Mouse (Mus musculus): ENCODE results near the gene Senp5. TPM values are rescaled to one million over a fixed set of nuclear protein-coding genes. Genes with fewer than 3 reads are reported as not detected.
A peak's percentile ranks its signal among the peaks of the same experiment; 100 is the strongest.
"Not testable (repeated sequence)": the region's sequence is repeated elsewhere in the genome, so short reads cannot be mapped to it uniquely, and the experiment has no call there.

Gene Senp5
- 10 to 100 TPM; 11.1 to 12.7 (median 12.3) TPM for polyA plus RNA-seq (2017; shearing (Covaris generic))

DNA sequence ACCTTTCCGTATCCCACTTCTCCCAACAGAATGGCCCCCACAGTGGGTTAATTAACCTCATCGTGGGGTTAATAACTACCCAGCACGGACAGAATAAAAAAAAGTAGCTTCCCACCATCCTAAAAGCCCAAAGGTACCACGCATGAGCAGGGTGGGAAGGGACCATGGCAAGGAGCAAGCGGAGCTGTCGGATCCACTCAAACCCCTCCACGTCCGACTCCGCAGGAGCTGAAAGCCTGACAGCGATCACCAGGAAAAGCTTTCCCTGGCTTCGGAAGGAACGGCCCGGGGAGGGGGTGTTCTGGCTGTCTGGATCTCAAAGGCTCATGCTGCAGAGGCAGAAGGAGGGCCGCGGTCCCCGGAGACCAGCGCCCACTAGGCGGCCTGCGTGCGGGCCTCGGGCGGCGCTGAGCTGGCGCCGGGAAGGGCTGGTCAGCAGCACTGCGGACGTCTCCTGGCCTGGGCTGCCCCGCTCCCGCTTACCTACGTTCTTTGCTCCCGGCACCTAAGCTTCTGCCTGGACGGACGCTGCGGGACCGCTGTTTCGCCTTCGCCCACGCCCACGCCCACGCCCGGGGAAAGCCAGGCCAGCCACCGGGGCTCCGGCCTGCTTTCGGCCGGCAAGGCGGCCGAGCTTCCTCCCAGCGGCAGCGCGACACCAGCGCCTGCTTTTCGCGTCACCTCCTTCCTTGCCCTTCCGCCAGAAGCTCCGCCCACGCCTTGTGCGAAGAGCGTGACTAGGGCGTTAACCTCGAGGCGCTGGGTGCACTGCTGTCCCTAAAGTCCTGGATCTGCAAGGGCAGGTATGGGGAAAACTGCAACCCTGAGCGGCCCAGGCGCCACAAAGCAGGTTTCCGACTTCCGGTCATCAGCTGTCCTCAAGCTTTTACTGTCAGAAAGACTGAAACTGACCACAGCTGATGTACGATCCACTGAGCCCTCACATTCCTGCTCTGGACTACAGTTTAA is at the start of gene Senp5:
Gene Senp5, minus strand, starts transcription at position 779 of the 969 bp plus-strand sequence.
- peak; percentile 99 for ATAC-seq

DNA sequence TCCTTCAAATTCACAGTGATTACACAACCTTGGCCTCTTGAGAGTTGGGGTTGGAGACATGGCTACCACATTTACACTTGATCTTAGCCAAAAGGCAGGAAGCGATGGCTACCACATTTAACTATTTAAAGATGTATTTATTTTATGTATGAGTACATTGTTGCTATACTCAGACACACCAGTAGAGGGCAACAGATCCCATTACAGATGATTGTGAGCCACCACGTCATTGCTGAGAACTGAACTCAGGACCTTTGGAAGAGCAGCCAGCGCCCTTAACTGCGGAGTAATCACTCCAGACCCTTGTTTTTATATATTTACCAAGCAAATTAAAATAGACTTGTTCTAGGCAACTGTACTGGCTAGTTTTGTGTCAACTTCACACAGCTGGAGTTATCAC is 39.3 kb upstream of the Senp5 start:
- ATAC-seq, result no peak

DNA sequence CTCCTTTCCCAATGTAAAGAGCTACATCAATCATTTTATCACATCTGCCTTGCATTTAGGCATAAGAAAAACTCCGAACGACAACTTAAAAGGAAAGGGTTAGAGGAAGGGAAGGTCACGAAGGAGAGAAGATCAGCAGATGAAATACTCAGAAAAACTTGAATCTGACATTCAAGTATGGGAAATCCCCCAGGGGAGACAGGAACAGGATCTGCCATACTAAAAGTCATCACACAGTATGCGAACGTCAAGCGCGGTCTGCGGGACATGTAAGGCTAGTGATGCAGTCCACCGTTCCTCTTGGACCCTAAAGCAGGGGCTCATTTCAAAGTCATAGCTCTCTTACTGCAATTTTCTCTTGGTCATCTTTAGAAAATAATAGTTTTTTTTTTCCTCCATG is 16.6 kb upstream of the Senp5 start:
- ATAC-seq, result peak; percentile 76

- ATAC-seq, result no peak
These were observed 7.2 kb upstream of the Senp5 start for GRCm38 (mm10) chr16:32010330-32010729.

DNA sequence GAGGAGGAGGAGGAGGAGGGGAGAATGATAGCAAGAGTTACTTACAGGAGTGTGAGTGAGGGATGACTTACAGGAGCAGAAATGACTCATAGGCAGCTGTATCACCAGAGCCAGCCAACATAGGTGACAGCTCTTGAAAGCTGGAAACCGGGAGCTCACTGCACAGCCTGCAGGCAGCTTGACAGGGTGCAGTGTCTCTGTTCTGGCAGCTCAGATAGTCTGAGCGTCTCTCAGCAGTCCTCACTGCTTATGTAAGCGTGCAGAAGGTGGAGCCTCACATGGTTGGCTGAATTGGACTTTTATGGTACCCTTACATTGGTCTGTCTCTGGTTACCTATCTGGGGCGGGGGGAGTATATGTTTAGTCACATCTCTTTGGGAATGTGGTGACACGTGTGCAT is 6.8 kb upstream of the Senp5 start:
- no peak for ATAC-seq

DNA sequence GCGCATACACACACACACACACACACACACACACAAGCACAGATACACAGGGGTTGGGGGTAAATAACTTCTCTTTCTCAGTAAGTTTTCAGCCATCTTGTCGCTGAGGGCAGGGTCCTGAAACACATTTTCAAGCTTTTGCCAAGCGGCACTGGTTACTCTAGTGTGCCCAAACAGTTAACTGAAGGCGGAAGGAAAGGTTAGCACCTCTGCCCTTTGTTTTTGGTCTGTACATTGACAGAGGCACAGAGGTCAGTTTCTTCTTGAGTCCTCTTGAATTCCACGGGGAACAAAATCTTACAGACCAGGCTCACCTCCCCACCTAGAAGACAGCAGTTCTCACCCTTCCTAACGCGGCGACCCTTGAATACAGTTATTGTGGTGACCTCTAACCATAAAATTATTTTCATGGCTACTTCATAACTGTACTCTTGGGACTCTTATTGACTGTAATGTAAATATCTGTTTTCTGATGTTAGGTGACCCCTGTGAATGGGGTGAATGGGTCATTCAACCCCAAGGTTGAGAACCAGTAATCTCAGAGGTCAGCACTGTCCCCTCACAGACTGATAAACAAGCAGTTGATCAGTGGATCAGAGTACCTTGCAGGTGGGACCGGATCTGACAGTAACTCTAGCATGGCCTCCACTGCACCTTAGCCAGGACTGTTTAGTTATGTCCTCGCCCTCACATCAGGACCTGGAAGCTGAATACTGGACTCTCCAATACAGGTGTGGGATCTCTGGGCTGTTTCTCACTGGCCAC is 5.6 kb upstream of the Senp5 start:
- no peak for ATAC-seq

- no peak for ATAC-seq
These were observed 1.6 kb upstream of the Senp5 start for GRCm38 (mm10) chr16:32004731-32005130.

DNA sequence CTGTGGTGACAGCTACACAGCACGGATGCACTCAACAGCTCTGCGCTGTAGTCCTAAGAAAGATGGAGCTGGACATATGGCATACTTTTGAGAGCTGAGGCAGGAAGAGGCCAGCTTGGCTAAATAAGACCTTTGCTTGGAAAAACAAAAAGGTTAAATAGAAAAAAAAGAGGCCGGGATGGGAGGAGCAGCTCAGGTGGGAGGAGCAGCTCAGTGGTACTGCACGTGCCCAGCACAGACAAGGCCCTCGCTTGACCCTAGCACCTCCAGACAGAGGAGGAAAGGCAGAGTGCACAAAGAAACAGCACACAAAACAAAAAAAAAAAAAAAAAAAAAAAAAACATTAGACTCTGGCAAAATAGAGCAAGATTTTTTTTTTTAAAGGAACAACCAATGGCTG is 6.7 kb downstream of the Senp5 start:
- no peak for ATAC-seq

- ATAC-seq, result no peak
These were observed 9.1 kb downstream of the Senp5 start for GRCm38 (mm10) chr16:31993946-31994345.

DNA sequence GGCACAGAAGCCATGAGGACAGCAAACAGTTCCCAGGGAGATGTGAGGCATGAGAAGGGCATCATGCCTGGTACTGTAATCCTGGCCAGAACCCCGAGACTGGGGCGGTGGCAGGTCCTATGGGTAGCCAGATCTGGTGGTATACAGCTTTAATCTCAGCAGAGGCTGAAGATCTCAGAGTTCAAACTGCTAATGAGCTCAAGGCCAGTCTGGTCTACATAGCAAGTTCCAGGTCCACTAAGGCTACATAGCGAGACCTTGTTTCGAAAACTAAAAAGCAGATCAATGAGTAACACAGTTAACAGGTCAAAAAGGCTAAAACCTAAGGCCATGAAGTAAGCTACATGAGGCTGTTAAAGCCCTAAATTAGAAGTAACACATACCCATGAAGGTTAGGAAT is 9.9 kb downstream of the Senp5 start:
- no peak for ATAC-seq

DNA sequence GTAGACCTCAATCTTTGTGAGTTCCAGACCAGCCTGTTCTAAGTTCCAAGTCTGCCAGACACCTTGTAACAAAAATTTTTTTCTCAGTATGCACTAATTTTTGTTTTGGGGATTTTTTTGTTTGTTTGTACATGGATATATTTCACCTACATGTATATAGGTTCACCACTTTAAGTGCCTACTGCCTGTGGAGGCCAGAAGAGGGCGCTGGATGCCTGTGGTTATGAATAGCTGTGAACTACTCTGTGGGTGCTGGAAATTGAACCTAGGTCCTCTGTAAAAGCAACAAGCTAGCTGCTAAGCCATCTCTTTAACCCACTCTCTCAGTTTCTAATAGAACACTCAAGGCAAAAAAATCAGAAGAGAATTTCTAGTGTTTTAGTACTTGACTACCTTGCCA is 11.0 kb downstream of the Senp5 start:
- ATAC-seq, result no peak

- no peak for ATAC-seq
These were observed 22.1 kb downstream of the Senp5 start for GRCm38 (mm10) chr16:31980946-31981345.

DNA sequence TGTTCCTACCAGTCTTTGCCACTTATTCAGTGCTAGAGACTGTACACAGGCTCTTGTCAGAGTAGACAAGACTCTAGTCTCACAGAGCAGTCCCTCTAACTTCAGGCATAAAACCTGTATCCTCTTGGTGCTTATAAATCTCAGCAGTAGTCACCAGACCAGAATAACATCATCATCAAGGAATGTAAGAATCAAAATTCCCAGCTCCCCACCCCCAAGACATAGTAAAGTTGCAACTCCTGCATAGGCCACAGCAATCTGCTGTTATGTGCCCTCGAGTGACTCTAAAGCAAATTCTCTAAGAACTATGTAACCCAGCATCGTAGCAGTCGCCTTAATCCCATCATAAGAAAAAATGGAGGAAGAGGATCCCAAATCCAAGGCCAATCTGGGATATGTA is 23.6 kb downstream of the Senp5 start:
- no peak for ATAC-seq

DNA sequence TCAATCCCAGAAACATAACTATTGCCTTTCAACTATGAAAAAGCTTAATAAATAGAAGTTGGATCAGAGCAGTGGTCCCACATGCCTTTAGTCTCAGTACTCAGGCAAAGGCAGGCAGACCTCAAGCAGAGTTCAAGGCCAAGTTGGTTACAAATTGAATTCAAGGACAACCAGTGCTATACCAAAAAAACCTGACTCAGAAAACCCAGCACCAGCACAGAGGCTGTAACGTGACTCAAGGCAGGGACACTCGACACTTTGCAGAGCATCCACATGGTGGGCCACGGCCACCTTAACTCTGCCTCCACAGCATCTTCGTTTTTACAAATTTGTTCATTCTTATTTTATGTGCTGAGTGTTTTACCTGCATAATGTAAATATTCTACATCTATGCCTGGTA is 27.8 kb downstream of the Senp5 start:
- ATAC-seq, result no peak

- no peak for ATAC-seq
These were observed 39.9 kb downstream of the Senp5 start for GRCm38 (mm10) chr16:31963224-31963623.

DNA sequence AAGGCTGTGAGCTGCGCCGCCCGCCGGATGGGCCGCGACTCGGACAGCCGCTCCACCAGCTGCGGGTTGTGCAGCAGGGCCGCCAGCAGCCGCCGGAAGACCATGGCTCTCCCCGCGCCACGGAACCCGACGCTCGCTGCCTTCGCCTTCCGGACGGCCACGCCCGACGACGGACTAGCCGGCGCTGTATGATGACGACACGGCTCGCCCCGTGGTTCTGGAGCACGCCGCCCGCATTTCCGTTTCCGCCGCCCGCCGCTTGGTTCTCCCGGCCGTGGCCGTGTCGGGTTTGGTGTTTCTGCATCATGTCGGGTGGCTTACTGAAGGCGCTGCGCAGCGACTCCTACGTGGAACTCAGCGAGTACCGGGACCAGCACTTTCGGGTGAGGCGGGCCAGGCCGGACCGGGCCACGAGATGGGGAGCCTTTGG is 54.7 kb downstream of the Senp5 start, which contains the start of the genes 0610012G03Rik and Ncbp2:
Gene 0610012G03Rik, minus strand, starts transcription at position 150 of the 430 bp plus-strand sequence.
Gene Ncbp2, plus strand, starts transcription at position 169 of the 430 bp plus-strand sequence.
- peak; percentile 83 for ATAC-seq

- ATAC-seq, result peak; percentile 46
These were observed 55.2 kb downstream of the Senp5 start for GRCm38 (mm10) chr16:31947901-31948316.

GRCm38 (mm10) chr16:31947333-31947732 is 55.8 kb downstream of the Senp5 start:
- ATAC-seq, result no peak

DNA sequence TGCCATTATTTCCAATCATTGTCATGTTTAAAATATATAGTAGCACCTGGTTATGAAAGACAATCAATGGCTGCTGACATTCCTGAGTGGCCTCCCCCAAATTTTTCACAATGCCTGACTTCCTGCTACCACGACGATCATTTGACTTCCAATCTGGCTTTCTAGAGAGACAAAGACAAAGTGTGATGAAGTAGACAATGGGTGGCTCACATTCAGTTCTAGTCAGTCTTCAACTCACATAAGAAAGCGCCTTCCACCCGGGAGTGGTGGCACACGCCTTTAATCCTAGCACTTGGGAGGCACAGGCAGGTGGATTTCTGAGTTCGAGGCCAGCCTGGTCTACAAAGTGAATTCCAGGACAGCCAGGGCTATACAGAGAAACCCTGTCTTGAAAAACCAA is 57.1 kb downstream of the Senp5 start:
- not testable (repeated sequence) for ATAC-seq

GRCm38 (mm10) chr16:31945372-31945771 is 57.7 kb downstream of the Senp5 start:
- ATAC-seq, result no peak

- no peak for ATAC-seq
These were observed 58.3 kb downstream of the Senp5 start for GRCm38 (mm10) chr16:31944698-31945255.

GRCm38 (mm10) chr16:31943980-31944379 is 59.1 kb downstream of the Senp5 start:
- ATAC-seq, result peak; percentile 59

DNA sequence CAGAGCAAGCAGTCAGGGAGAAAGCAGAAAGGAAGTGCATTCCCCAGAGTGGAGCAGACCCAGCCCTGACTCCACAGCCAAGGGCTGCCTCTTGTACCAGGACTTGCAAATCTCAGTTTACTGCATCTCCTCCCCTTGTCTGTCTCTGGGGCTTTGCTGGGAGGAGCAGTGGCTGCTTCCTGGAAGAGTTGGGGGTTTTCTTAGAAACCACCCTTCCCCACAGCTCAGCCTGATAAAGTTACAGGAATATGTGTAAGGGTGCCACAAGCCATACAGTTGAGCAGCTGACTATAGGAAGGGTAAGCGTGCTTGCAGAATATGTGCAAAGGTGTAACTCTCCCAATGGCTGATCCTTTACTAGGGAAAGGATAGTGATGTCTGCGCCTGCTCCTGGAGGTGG is 62.5 kb downstream of the Senp5 start:
- ATAC-seq, result no peak
